Mouse (Mus musculus) stomach, embryonic 14.5 days (tissue): ENCODE measurements around the gene H2-Ab1. TPM values are rescaled to one million over a fixed set of nuclear protein-coding genes. Genes with fewer than 3 reads are reported as not detected.
"Not testable (repeated sequence)": the region's sequence is repeated elsewhere in the genome, so short reads cannot be mapped to it uniquely, and the experiment has no call there.

Source experiments
- ATAC-seq: fragments of 200-750 bp; cut with Nextera tagmentation; 2 replicates; pipeline ENCODE4 v1.8.0; 2017; ENCODE audit warnings: low read depth, moderate TSS enrichment; ENCODE audit not compliant: insufficient number of reproducible peaks, insufficient read depth, low FRiP score
- H3K27ac ChIP-seq: fragments of 300-500 bp; sonication (generic); 2 replicates; pipeline ENCODE4 v1.5.1; 2014; ENCODE audit warnings: mild to moderate bottlenecking, low read length, moderate library complexity, mixed read lengths
- H3K27me3 ChIP-seq: fragments of 300-500 bp; sonication (generic); 2 replicates; pipeline ENCODE4 v1.6.1; 2014; ENCODE audit warnings: low read length, control low read depth, mixed read lengths; ENCODE audit not compliant: control insufficient read depth, insufficient read depth
- H3K36me3 ChIP-seq: fragments of 300-500 bp; sonication (generic); 2 replicates; pipeline ENCODE4 v1.6.1; 2014; ENCODE audit warnings: mild to moderate bottlenecking, control low read depth, low read length, moderate library complexity, mixed read lengths; ENCODE audit not compliant: control insufficient read depth, insufficient read depth
- H3K4me1 ChIP-seq: fragments of 300-500 bp; sonication (generic); 2 replicates; pipeline ENCODE4 v1.6.1; 2014; ENCODE audit warnings: low read length, control low read depth, mixed read lengths; ENCODE audit not compliant: control insufficient read depth, insufficient read depth
- H3K4me2 ChIP-seq: fragments of 300-500 bp; sonication (generic); replicated peaks from 2 replicates; pipeline ENCODE4 v1.6.1; 2014; ENCODE audit warnings: low read depth, low read length, control low read depth
- H3K4me3 ChIP-seq: fragments of 300-500 bp; sonication (generic); 2 replicates; pipeline ENCODE4 v1.5.1; 2014; ENCODE audit warnings: low read depth, low read length, control low read depth
- H3K9ac ChIP-seq: fragments of 300-500 bp; sonication (generic); replicated peaks from 2 replicates; pipeline ENCODE4 v1.6.1; 2014; ENCODE audit warnings: low read depth, mild to moderate bottlenecking, control low read depth, low read length, moderate library complexity, mixed read lengths
- H3K9me3 ChIP-seq: fragments of 300-500 bp; sonication (generic); 2 replicates; pipeline ENCODE4 v1.6.1; 2016; ENCODE audit warnings: low read depth, low read length, control low read depth; ENCODE audit not compliant: control insufficient read depth
- WGBS: fragments of 180-500 bp; shearing (Covaris S2); extraction: QIAGEN DNeasy Blood & Tissue Kit; methylation state at CpG from one replicate; pipeline ENCODE4 v1.1.7; 2014; 5-methylcytosine and 5-hydroxymethylcytosine counted together
- polyA plus RNA-seq: library from polyadenylated mRNA; unstranded; fragments of >200 nt; fragmentation: Nextera tagmentation; extraction: Ambion mirVana; gene quantifications from 2 replicates; pipeline ENCODE4 v1.2.1, GENCODE M21; 2014

The H2-Ab1 gene
- polyA plus RNA-seq, 1 experiment from 2014 or later, result 12.6 TPM

GRCm38 (mm10) chr17:34230971-34231370 lies 26.5 kb upstream of the H2-Ab1 start:
- H3K9ac ChIP-seq, H3K36me3 ChIP-seq, H3K4me3 ChIP-seq, H3K27ac ChIP-seq, H3K27me3 ChIP-seq, H3K4me2 ChIP-seq, ATAC-seq, H3K9me3 ChIP-seq, H3K4me1 ChIP-seq: not testable (repeated sequence)
- WGBS, result 88% methylated on average over 6 of the region's 9 CpGs

GRCm38 (mm10) chr17:34232021-34232420 lies 25.5 kb upstream of the H2-Ab1 start:
- ATAC-seq, H3K4me3 ChIP-seq, H3K27ac ChIP-seq, H3K27me3 ChIP-seq, H3K9ac ChIP-seq, H3K4me2 ChIP-seq, H3K36me3 ChIP-seq, H3K4me1 ChIP-seq, H3K9me3 ChIP-seq: not testable (repeated sequence)
- WGBS, result 83% methylated on average over 4 of the region's 7 CpGs

DNA sequence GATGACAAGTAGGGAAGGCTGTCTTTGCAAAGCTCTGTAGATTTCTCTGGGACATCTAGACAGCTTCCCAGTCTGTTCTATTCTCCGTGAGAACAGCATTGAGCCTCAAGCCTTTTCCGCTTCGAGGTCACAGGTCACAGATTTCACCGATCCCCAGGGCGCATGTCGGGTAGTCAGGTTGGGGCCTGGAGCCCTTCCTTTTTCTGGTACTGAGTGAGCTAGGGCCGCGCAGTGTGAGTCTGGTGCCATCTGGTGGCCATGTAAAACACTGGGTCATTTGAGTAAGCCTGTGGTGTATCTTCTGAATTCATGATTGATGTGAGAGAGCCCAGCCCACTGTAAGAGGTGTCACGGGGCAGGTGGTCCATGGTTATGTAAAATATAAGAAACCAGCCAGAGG lies 22.6 kb upstream of the H2-Ab1 start:
- no peak for ATAC-seq
- Histone ChIP-seq H3K9me3 (no peaks in the 10 kb centered on the region), H3K4me1 (no peaks in the 10 kb centered on the region), H3K27ac (no peak overlapping the region), H3K4me3 (no peak overlapping the region), H3K4me2 (no peak overlapping the region), H3K36me3 (no peaks in the 10 kb centered on the region), H3K27me3 (no peaks in the 10 kb centered on the region), H3K9ac (no peak overlapping the region)
- 45% methylated on average over 9 of the region's 9 CpGs for WGBS

DNA sequence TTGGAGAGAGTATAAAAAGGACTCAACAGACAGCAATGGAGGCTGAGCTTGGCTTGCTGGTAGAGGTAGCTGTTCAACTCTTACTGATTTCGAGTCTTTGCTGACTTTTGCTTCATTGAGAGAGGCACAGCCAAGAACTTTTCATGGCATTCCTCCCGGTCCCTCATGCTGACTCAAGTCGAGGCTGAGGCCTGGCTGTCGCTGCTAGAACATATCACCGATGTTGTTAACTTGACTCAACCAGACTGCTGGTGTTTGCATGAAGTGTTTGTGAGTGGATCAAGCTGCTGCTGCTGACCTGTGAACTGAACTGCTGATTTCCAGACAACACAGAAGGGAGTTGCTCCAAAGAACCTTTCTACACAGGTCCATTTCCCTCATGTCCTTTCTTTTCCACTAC lies 20.8 kb upstream of the H2-Ab1 start:
- Histone ChIP-seq H3K27ac (no peak overlapping the region), H3K9me3 (no peaks in the 10 kb centered on the region), H3K27me3 (no peaks in the 10 kb centered on the region), H3K36me3 (no peaks in the 10 kb centered on the region), H3K9ac (no peak overlapping the region), H3K4me1 (no peaks in the 10 kb centered on the region), H3K4me2 (no peak overlapping the region), H3K4me3 (no peak overlapping the region)
- WGBS, result 76% methylated on average over 5 of the region's 5 CpGs
- no peak for ATAC-seq

DNA sequence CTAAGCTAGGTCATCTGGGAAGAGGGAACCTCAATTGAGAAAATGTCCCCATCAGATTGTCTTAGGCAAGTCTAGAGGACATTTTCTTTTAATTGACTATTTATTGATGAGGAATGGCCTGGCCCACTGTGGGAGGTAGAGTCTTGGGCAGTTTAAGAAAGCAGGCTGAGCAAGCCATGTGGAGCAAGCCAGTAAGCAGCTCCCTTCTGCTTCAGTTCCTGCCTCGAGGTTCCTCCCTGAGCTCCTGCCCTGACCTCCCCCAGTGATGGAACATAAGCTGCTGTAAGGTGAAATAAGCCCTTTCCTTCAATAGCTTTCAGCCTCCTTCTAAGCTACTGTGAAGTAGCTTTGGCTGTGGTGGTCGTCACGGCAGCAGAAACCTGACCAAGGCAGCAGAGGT lies 19.7 kb upstream of the H2-Ab1 start:
- Histone ChIP-seq H3K27ac (no peak overlapping the region), H3K4me2 (no peak overlapping the region)
- 79% methylated on average over 3 of the region's 3 CpGs for WGBS

DNA sequence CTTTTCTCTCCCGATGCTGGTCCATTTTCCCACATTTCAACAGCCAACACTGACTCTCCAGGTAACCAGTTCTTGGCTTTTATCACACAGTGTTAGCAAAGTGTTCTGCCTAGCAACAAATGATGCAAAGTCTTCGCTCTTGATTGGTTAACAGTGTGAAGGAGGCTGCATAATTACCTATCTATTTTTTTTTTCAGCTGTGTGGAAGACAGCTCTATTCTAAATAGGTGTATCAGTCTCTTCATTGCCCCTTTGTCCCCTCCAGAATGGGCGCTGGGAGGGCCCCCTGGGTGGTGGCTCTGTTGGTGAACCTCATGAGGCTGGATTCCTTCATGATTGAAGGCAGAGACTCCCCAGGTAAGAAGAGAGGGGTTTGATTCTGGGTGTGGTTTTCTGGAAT lies 18.8 kb upstream of the H2-Ab1 start, which contains the start of gene H2-Ob:
H2-Ob (plus strand) TSS at position 198 of the 400 bp plus-strand sequence.
- Histone ChIP-seq H3K27ac (no peak within 1 kb of the TSS), H3K9me3 (no peaks in the 10 kb centered on the region), H3K4me3 (no peak within 1 kb of the TSS), H3K9ac (no peak within 1 kb of the TSS), H3K4me2 (no peak within 1 kb of the TSS), H3K36me3 (no peaks in the 10 kb centered on the region), H3K4me1 (no peaks in the 10 kb centered on the region), H3K27me3 (no peaks in the 10 kb centered on the region)
- WGBS, result 70% methylated on average over 3 of the region's 3 CpGs
- ATAC-seq, result no peak

More for the DNA sequence above, 19.7 kb upstream of the H2-Ab1 start:
- no peaks in the 10 kb centered on the region for H3K36me3 ChIP-seq
- H3K9me3 ChIP-seq, result no peaks in the 10 kb centered on the region
- no peaks in the 10 kb centered on the region for H3K4me1 ChIP-seq
- H3K27me3 ChIP-seq, result no peaks in the 10 kb centered on the region
- no peak overlapping the region for H3K4me3 ChIP-seq
- ATAC-seq, result no peak
- no peak overlapping the region for H3K9ac ChIP-seq

DNA sequence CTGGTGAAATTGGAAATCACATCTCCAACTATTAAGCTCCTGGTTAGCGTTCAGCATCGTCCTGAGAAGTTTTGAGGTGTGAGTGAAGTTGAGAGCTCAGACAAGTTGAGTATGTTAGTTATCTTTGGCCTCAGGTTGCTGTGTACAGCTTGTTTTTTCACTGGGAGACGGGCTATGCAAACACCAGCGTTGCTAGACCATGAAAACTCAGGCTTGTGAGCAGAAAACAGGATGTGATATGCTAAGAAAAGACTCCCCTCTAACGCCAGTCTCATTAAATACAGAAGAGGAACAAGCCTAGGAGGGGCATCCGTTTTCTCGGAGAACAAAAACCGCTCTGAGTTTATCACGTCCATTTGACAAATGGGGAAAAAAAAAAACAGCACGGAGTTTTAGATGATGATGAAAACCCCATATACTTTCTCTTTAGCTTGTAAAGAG lies 17.9 kb upstream of the H2-Ab1 start:
- no peaks in the 10 kb centered on the region for H3K36me3 ChIP-seq
- H3K4me2 ChIP-seq, result no peak overlapping the region
- no peak overlapping the region for H3K27ac ChIP-seq
- H3K9ac ChIP-seq, result no peak overlapping the region
- 43% methylated on average over 10 of the region's 10 CpGs for WGBS
- H3K9me3 ChIP-seq, result no peaks in the 10 kb centered on the region
- no peaks in the 10 kb centered on the region for H3K27me3 ChIP-seq
- no peak for ATAC-seq
- H3K4me3 ChIP-seq, result no peak overlapping the region
- H3K4me1 ChIP-seq, result no peaks in the 10 kb centered on the region

DNA sequence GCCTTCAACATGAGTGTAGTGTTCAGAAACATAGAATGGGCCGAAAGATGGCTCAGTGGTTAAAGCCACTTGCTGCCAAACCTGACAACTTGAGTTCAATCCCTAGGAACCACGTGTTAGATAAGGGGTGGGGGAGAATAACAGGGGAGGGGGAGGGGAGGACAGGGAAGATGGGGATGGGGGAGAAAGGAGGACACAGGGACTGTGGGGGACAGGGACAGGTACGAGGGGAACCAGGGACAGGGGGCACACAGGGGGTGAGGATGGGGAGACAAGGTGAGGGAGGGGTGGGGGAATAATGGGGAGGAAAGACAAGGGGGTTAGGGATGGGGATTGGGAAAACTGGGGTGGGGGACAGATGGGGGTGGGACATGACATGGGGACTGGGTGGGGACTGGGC lies 17.1 kb upstream of the H2-Ab1 start:
- Histone ChIP-seq H3K9ac (no peak overlapping the region), H3K4me1 (no peaks in the 10 kb centered on the region), H3K27ac (no peak overlapping the region), H3K4me2 (no peak overlapping the region), H3K27me3 (no peaks in the 10 kb centered on the region), H3K36me3 (no peaks in the 10 kb centered on the region), H3K9me3 (no peaks in the 10 kb centered on the region), H3K4me3 (no peak overlapping the region)
- no peak for ATAC-seq
- 67% methylated on average over 3 of the region's 3 CpGs for WGBS

DNA sequence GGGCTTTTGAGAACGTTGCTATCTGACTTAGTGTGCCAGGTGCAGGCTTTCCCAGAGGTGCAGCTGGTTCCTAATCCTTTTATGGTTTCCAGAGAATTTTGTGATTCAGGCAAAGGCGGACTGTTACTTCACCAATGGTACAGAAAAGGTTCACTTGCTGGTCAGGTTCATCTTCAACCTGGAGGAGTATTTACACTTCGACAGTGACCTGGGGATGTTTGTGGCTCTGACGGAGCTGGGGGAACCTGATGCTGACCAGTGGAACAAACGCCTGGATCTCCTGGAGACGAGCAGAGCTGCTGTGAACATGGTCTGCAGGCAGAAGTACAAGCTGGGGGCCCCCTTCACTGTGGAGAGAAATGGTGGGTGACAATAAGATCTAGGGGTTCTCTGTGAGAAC lies 16.6 kb upstream of the H2-Ab1 start:
- no peak overlapping the region for H3K4me3 ChIP-seq
- WGBS, result 72% methylated on average over 6 of the region's 6 CpGs
- H3K27me3 ChIP-seq, result no peaks in the 10 kb centered on the region
- no peaks in the 10 kb centered on the region for H3K36me3 ChIP-seq
- no peak for ATAC-seq
- no peaks in the 10 kb centered on the region for H3K4me1 ChIP-seq
- H3K4me2 ChIP-seq, result no peak overlapping the region
- H3K9ac ChIP-seq, result no peak overlapping the region
- no peak overlapping the region for H3K27ac ChIP-seq
- H3K9me3 ChIP-seq, result no peaks in the 10 kb centered on the region
